Mouse (Mus musculus): ENCODE results near the gene Kcnj5. TPM values are rescaled to one million over a fixed set of nuclear protein-coding genes. Genes with fewer than 3 reads are reported as not detected.

The Kcnj5 gene
- polyA plus RNA-seq, 1 experiment from 2014 or later: 0.39 TPM

- WGBS: 78% methylated on average over 4 of the region's 4 CpGs
- no peak for ATAC-seq (ENCODE audit: low FRiP score)
- Histone ChIP-seq H3K36me3 (no peaks in the 10 kb centered on the region), H3K9me3 (no peaks in the 10 kb centered on the region), H3K9ac (no peak overlapping the region), H3K27me3 (0 out of 2 replicates have a peak, but pooled peaks cover 9% of the 10 kb centered on the region), H3K4me3 (no peak overlapping the region), H3K27ac (no peak overlapping the region), H3K4me2 (peak overlapping the region; percentile 29; the same call in 1 of the 2 replicates), H3K4me1 (replicated peaks) (peaks cover 16% of the 10 kb centered on the region)
Measured at GRCm38 (mm10) chr9:32312208-32312607, 31.9 kb downstream of the Kcnj5 start.

- Histone ChIP-seq H3K9me3 (no peaks in the 10 kb centered on the region), H3K9ac (no peak overlapping the region), H3K4me3 (no peak overlapping the region), H3K4me1 (replicated peaks) (peaks cover 16% of the 10 kb centered on the region), H3K36me3 (no peaks in the 10 kb centered on the region), H3K27ac (no peak overlapping the region), H3K27me3 (0 out of 2 replicates have a peak, but pooled peaks cover 10% of the 10 kb centered on the region), H3K4me2 (peak overlapping the region; percentile 29)
- no peak for ATAC-seq (ENCODE audit: low FRiP score)
- 52% methylated on average over 14 of the region's 14 CpGs for WGBS
Measured at GRCm38 (mm10) chr9:32311786-32312185, 32.4 kb downstream of the Kcnj5 start.

GRCm38 (mm10) chr9:32302501-32303150 lies 41.5 kb downstream of the Kcnj5 start:
- Histone ChIP-seq H3K27ac (peak overlapping the region; percentile 36; the same call in 1 of the 2 replicates), H3K9ac (no peak overlapping the region), H3K4me3 (no peak overlapping the region), H3K9me3 (no peaks in the 10 kb centered on the region), H3K4me1 (replicated peaks) (peaks cover 11% of the 10 kb centered on the region), H3K27me3 (0 out of 2 replicates have a peak, but pooled peaks cover 18% of the 10 kb centered on the region), H3K4me2 (peak overlapping the region; percentile 20; the same call in 1 of the 2 replicates), H3K36me3 (no peaks in the 10 kb centered on the region)
- ATAC-seq (ENCODE audit: low FRiP score): peak; percentile 86
- 32% methylated on average over 13 of the region's 13 CpGs for WGBS

- no peak overlapping the region for H3K9ac ChIP-seq
- H3K27me3 ChIP-seq: 0 out of 2 replicates have a peak, but pooled peaks cover 5% of the 10 kb centered on the region
- 77% methylated on average over 9 of the region's 9 CpGs for WGBS
- H3K4me3 ChIP-seq: no peak overlapping the region
- H3K9me3 ChIP-seq: no peaks in the 10 kb centered on the region
- no peaks in the 10 kb centered on the region for H3K36me3 ChIP-seq
- H3K27ac ChIP-seq: no peak overlapping the region
- no peak overlapping the region for H3K4me2 ChIP-seq
- H3K4me1 ChIP-seq (replicated peaks): peaks cover 9% of the 10 kb centered on the region
- no peak for ATAC-seq (ENCODE audit: low FRiP score)
Measured at GRCm38 (mm10) chr9:32295061-32295800, 48.9 kb downstream of the Kcnj5 start.

- WGBS: 35% methylated on average over 5 of the region's 5 CpGs
Measured at GRCm38 (mm10) chr9:32292686-32293085, 51.5 kb downstream of the Kcnj5 start.

GRCm38 (mm10) chr9:32291618-32292017 lies 52.5 kb downstream of the Kcnj5 start:
- Histone ChIP-seq H3K9ac (no peak overlapping the region), H3K27me3 (no peaks in the 10 kb centered on the region), H3K4me3 (no peak overlapping the region), H3K9me3 (no peaks in the 10 kb centered on the region), H3K36me3 (no peaks in the 10 kb centered on the region), H3K4me1 (replicated peaks) (peaks cover 9% of the 10 kb centered on the region), H3K27ac (no peak overlapping the region), H3K4me2 (no peak overlapping the region)
- WGBS: 33% methylated on average over 7 of the region's 7 CpGs
- no peak for ATAC-seq (ENCODE audit: low FRiP score)

More at GRCm38 (mm10) chr9:32292686-32293085, 51.5 kb downstream of the Kcnj5 start:
- Histone ChIP-seq H3K9me3 (no peaks in the 10 kb centered on the region), H3K36me3 (no peaks in the 10 kb centered on the region), H3K27ac (peak overlapping the region; percentile 25), H3K4me1 (replicated peaks) (peaks cover 9% of the 10 kb centered on the region), H3K27me3 (no peaks in the 10 kb centered on the region), H3K4me2 (no peak overlapping the region), H3K9ac (no peak overlapping the region), H3K4me3 (no peak overlapping the region)
- peak; percentile 60; the same call in 1 of the 2 replicates for ATAC-seq (ENCODE audit: low FRiP score)

- H3K9ac ChIP-seq: no peak overlapping the region
- no peak for ATAC-seq (ENCODE audit: low FRiP score)
- H3K27me3 ChIP-seq: peaks cover 4% of the 10 kb centered on the region; the same call in 1 of the 2 replicates
- H3K4me2 ChIP-seq: no peak overlapping the region
- WGBS: 90% methylated on average over 5 of the region's 5 CpGs
- H3K9me3 ChIP-seq: no peaks in the 10 kb centered on the region
- H3K4me3 ChIP-seq: no peak overlapping the region
- no peaks in the 10 kb centered on the region for H3K4me1 ChIP-seq (replicated peaks)
- H3K27ac ChIP-seq: no peak overlapping the region
- no peaks in the 10 kb centered on the region for H3K36me3 ChIP-seq
Measured at GRCm38 (mm10) chr9:32283591-32283990, 60.6 kb downstream of the Kcnj5 start.

GRCm38 (mm10) chr9:32280456-32280855 lies 63.7 kb downstream of the Kcnj5 start:
- no peaks in the 10 kb centered on the region for H3K9me3 ChIP-seq
- H3K27ac ChIP-seq: no peak overlapping the region
- no peak overlapping the region for H3K4me2 ChIP-seq
- H3K36me3 ChIP-seq: no peaks in the 10 kb centered on the region
- WGBS: 89% methylated on average over 5 of the region's 5 CpGs
- H3K4me1 ChIP-seq (replicated peaks): no peaks in the 10 kb centered on the region
- no peak overlapping the region for H3K9ac ChIP-seq
- peaks cover 8% of the 10 kb centered on the region; the same call in 1 of the 2 replicates for H3K27me3 ChIP-seq
- H3K4me3 ChIP-seq: no peak overlapping the region
- ATAC-seq (ENCODE audit: low FRiP score): no peak

GRCm38 (mm10) chr9:32279789-32280188 lies 64.4 kb downstream of the Kcnj5 start:
- Histone ChIP-seq H3K36me3 (no peaks in the 10 kb centered on the region), H3K27ac (no peak overlapping the region), H3K9me3 (no peaks in the 10 kb centered on the region), H3K9ac (no peak overlapping the region), H3K4me1 (replicated peaks) (no peaks in the 10 kb centered on the region), H3K4me3 (no peak overlapping the region), H3K4me2 (no peak overlapping the region), H3K27me3 (peaks cover 8% of the 10 kb centered on the region; the same call in 1 of the 2 replicates)
- ATAC-seq (ENCODE audit: low FRiP score): no peak
- 63% methylated on average over 3 of the region's 3 CpGs for WGBS

GRCm38 (mm10) chr9:32278052-32278451 lies 66.1 kb downstream of the Kcnj5 start:
- Histone ChIP-seq H3K4me1 (replicated peaks) (no peaks in the 10 kb centered on the region), H3K4me2 (no peak overlapping the region), H3K9ac (no peak overlapping the region), H3K9me3 (no peaks in the 10 kb centered on the region), H3K36me3 (no peaks in the 10 kb centered on the region), H3K27me3 (peaks cover 14% of the 10 kb centered on the region; the same call in 1 of the 2 replicates), H3K27ac (no peak overlapping the region), H3K4me3 (no peak overlapping the region)
- WGBS: 84% methylated on average over 5 of the region's 5 CpGs
- ATAC-seq (ENCODE audit: low FRiP score): no peak

GRCm38 (mm10) chr9:32271896-32272444 lies 72.2 kb downstream of the Kcnj5 start:
- Histone ChIP-seq H3K36me3 (no peaks in the 10 kb centered on the region), H3K9ac (no peak overlapping the region), H3K4me1 (replicated peaks) (no peaks in the 10 kb centered on the region), H3K4me3 (no peak overlapping the region), H3K4me2 (no peak overlapping the region), H3K27ac (no peak overlapping the region), H3K27me3 (peaks cover 16% of the 10 kb centered on the region; the same call in 1 of the 2 replicates), H3K9me3 (no peaks in the 10 kb centered on the region)
- 17% methylated on average over 5 of the region's 5 CpGs for WGBS
- peak; percentile 71 for ATAC-seq (ENCODE audit: low FRiP score)

Measured in hindbrain, embryonic 13.5 days (tissue).